Mouse (Mus musculus) splenic B cell, adult 2 months (primary cell): ENCODE measurements at regions not wholly inside any gene's neighbourhood (a gene's known extent, or its start where the extent isn't known, plus 50 kb on each side); places are given as distances from the start of the nearest gene placed in this dataset.
A peak's percentile ranks its signal among the peaks of the same experiment; 100 is the strongest.
"Not testable (repeated sequence)": the region's sequence is repeated elsewhere in the genome, so short reads cannot be mapped to it uniquely, and the experiment has no call there.

ENCODE experiments used
- DNase-seq: peaks from one replicate; pipeline ENCODE4 v3.0.0-alpha.2; 2011; ENCODE audit warnings: low read depth, low spot score
- H3K27me3 ChIP-seq: 2 replicates; pipeline ENCODE4 v1.6.1; 2012; ENCODE audit warnings: mild to moderate bottlenecking, low read length, moderate library complexity, mixed read lengths; ENCODE audit not compliant: control insufficient read depth, poor library complexity, insufficient read depth, severe bottlenecking
- H3K36me3 ChIP-seq: 2 replicates; pipeline ENCODE4 v1.6.1; 2012; ENCODE audit warnings: mild to moderate bottlenecking, low read length, moderate library complexity, mixed read lengths; ENCODE audit not compliant: control insufficient read depth, poor library complexity, insufficient read depth, severe bottlenecking

DNA sequence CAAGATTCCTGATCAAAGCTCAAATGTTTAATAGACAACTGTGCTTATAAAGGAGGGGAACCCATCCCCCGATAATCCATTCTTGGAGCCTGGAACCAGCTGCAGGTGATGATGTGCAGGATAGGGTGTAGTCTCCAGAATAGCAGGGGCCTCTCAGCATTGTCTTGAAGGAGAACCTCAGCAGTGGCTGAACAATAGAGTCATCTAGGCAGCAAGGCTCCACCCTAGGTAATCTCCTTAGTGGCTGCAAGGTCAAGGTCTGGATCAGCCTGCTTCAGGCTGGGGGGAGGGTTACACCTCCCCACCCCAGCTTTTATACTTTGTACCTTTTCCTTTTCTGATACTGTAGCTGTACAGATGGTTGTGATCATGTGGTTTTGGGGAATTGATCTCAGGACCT, 116.8 kb upstream of the Mettl4 start:
- H3K36me3 ChIP-seq = no peaks in the 10 kb centered on the region
- H3K27me3 ChIP-seq = no peaks in the 10 kb centered on the region
- DNase-seq = no peak

DNA sequence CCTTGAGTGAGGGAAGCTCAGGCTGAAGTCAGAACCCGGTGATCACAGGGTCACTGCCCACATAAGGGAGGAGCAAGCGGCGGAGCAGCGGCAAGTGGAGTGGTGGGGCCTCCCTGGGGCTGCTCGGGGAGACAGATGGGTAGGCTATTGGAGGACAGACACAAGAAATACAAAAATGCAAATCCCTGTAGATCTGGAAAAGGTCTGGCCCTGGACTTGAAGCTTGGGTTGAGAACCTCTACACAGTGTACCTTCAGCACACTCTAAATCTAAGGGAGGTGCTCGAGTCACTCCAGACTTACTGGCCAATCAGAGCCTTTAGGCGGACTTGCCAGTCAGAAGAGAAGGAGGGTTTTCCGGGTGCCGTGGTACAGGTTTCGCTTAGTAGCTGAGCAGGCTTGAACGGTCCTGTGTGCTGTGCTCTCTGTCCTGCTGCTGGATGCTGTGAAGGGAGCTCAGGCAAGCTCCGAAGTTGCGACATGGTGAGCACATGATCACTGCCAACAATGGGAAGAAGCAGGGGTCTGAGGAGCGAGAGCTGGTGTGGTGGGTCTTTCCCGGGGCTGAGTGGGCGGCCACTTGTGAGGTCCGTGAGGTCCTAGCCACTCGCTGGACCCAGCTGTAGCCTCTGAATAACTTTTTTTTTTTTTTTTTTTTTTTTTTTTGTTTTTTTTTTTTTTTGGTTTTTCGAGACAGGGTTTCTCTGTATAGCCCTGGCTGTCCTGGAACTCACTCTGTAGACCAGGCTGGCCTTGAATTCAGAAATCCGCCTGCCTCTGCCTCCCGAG, 114.9 kb upstream of the Mettl4 start:
- not testable (repeated sequence) for H3K27me3 ChIP-seq, H3K36me3 ChIP-seq
- peak; percentile 86 for DNase-seq

GRCm38 (mm10) chr17:94854698-94855097, 104.9 kb upstream of the Mettl4 start:
- not testable (repeated sequence) for DNase-seq, H3K36me3 ChIP-seq, H3K27me3 ChIP-seq

- DNase-seq = peak; percentile 69
- Histone ChIP-seq H3K27me3 (no peaks in the 10 kb centered on the region), H3K36me3 (no peaks in the 10 kb centered on the region)
Observed at GRCm38 (mm10) chr17:94834446-94835117, 84.8 kb upstream of the Mettl4 start.

- H3K36me3 ChIP-seq, H3K27me3 ChIP-seq, DNase-seq: not testable (repeated sequence)
Observed at GRCm38 (mm10) chr17:94834067-94834445, 84.2 kb upstream of the Mettl4 start.

GRCm38 (mm10) chr17:94826415-94826814, 76.6 kb upstream of the Mettl4 start:
- not testable (repeated sequence) for H3K36me3 ChIP-seq, DNase-seq, H3K27me3 ChIP-seq

GRCm38 (mm10) chr17:94808758-94809157, 58.9 kb upstream of the Mettl4 start:
- no peak for DNase-seq
- H3K27me3 ChIP-seq = no peaks in the 10 kb centered on the region
- H3K36me3 ChIP-seq = no peaks in the 10 kb centered on the region
